Mouse (Mus musculus) right cerebral cortex, postnatal 25 days (tissue): ENCODE results near the gene Trim2.

Experiments
- DNase-seq: peaks from one replicate; pipeline ENCODE4 v3.0.0; 2022

The Trim2 gene

GRCm38 (mm10) chr3:84318865-84319264 lies 12.2 kb upstream of the Trim2 start:
- DNase-seq = no peak

- DNase-seq = peak; percentile 23
Measured at GRCm38 (mm10) chr3:84314651-84315191, 8.0 kb upstream of the Trim2 start.

- DNase-seq = no peak
Measured at GRCm38 (mm10) chr3:84313801-84314541, 7.3 kb upstream of the Trim2 start.

GRCm38 (mm10) chr3:84313003-84313800 lies 6.5 kb upstream of the Trim2 start:
- peak; percentile 33 for DNase-seq

- DNase-seq = no peak
Measured at GRCm38 (mm10) chr3:84312326-84312725, 5.6 kb upstream of the Trim2 start.

GRCm38 (mm10) chr3:84307516-84307915 lies 839 bp upstream of the Trim2 start:
- no peak for DNase-seq

- DNase-seq = no peak
Measured at GRCm38 (mm10) chr3:84305722-84306510, 761 bp downstream of the Trim2 start.

GRCm38 (mm10) chr3:84305010-84305692 lies 1.5 kb downstream of the Trim2 start:
- DNase-seq = peak; percentile 82

- DNase-seq = peak; percentile 70
Measured at GRCm38 (mm10) chr3:84304339-84305009, 2.2 kb downstream of the Trim2 start.

GRCm38 (mm10) chr3:84303395-84303949 lies 3.2 kb downstream of the Trim2 start:
- no peak for DNase-seq

GRCm38 (mm10) chr3:84302273-84302672 lies 4.4 kb downstream of the Trim2 start:
- no peak for DNase-seq

GRCm38 (mm10) chr3:84301674-84302073 lies 5.0 kb downstream of the Trim2 start:
- no peak for DNase-seq

- no peak for DNase-seq
Measured at GRCm38 (mm10) chr3:84298186-84298585, 8.5 kb downstream of the Trim2 start.

GRCm38 (mm10) chr3:84296676-84297075 lies 10.0 kb downstream of the Trim2 start:
- DNase-seq = no peak

- DNase-seq = no peak
Measured at GRCm38 (mm10) chr3:84294734-84295133, 11.9 kb downstream of the Trim2 start.

GRCm38 (mm10) chr3:84293666-84294595 lies 12.7 kb downstream of the Trim2 start:
- no peak for DNase-seq

GRCm38 (mm10) chr3:84292238-84292637 lies 14.4 kb downstream of the Trim2 start:
- no peak for DNase-seq

- DNase-seq = no peak
Measured at GRCm38 (mm10) chr3:84288931-84289330, 17.7 kb downstream of the Trim2 start.

GRCm38 (mm10) chr3:84287256-84287655 lies 19.4 kb downstream of the Trim2 start:
- DNase-seq = no peak

GRCm38 (mm10) chr3:84286311-84286710 lies 20.4 kb downstream of the Trim2 start:
- no peak for DNase-seq
